Mouse (Mus musculus): ENCODE measurements around the gene Tmem258. TPM values are rescaled to one million over a fixed set of nuclear protein-coding genes. Genes with fewer than 3 reads are reported as not detected.

Gene Tmem258
- polyA plus RNA-seq, 1 experiment from 2014 or later: 169 TPM

DNA sequence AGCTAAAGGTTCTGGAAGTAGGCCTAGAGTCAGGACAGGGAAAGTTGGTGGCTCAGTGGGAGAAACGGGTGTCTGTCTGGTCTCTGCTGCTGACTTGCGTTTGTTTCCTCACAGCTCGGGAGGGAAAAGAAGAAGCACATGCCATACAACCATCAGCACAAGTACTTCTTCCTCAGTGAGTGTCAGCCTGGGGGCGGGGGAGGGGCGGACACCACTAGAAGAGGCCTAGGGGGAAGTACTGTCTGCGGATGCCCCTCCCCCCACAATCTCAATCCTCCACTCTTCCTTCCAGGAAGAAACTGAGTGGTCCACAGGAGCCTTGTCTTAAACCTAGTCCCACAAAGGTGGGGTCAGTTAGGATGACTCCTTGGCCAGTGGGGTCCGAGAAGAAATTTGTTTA is 12.5 kb upstream of the Tmem258 start:
- WGBS (ENCODE audit: missing documents): 13% methylated on average over 7 of the region's 7 CpGs
- peak overlapping the region; percentile 84 for H3K27ac ChIP-seq
- no peak overlapping the region for H3K4me3 ChIP-seq (ENCODE audit: inconsistent target)
- H3K79me2 ChIP-seq (ENCODE audit: inconsistent target): peaks cover 10% of the 10 kb centered on the region; the same call in 1 of the 2 replicates
- H3K36me3 ChIP-seq (ENCODE audit: inconsistent target): peaks cover 39% of the 10 kb centered on the region; the same call in 1 of the 2 replicates

DNA sequence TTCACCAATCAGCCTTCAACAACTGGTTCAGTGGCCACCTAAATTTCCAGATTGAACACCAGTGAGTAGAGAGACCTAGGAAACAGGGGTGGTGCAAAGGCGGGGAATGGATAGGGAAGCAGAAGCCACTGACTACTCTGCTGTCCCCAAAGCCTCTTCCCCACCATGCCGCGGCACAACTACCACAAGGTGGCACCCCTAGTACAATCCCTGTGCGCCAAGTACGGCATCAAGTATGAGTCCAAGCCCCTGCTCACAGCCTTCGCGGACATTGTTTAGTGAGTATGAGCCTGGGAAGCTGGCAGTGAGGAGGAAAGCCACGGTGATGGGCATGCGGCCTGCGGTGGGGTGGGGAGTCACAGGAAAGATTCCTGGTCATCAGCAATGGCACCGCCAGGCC is 9.5 kb upstream of the Tmem258 start:
- no peaks in the 10 kb centered on the region; the same call in 1 of the 2 replicates for H3K79me2 ChIP-seq (ENCODE audit: inconsistent target)
- no peak overlapping the region for H3K27ac ChIP-seq
- no peak overlapping the region for H3K4me3 ChIP-seq (ENCODE audit: inconsistent target)
- peaks cover 30% of the 10 kb centered on the region for H3K36me3 ChIP-seq (ENCODE audit: inconsistent target)
- 97% methylated on average over 11 of the region's 11 CpGs for WGBS (ENCODE audit: missing documents)

DNA sequence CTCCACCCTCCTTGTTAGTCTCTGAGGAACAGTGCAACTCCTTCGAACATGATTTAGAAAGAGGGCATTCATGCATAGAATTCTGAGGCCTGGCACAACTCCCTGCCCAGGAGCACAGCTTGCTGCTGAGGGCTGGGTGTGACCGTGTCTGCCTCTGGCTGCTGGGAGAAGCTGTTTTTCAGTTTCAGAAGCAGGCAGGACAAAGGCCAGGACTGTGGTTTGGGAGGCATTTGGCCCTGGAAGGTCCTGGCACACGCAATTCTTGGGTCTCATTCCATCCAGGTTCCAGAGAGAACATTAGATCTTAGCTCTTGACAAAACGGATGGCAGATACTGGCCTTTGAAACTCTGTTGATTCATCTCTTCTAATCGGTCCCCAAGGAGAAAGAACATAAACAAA is 8.6 kb upstream of the Tmem258 start:
- no peak overlapping the region for H3K27ac ChIP-seq
- peaks cover 39% of the 10 kb centered on the region for H3K36me3 ChIP-seq (ENCODE audit: inconsistent target)
- WGBS (ENCODE audit: missing documents): 91% methylated on average over 5 of the region's 5 CpGs
- no peak overlapping the region for H3K4me3 ChIP-seq (ENCODE audit: inconsistent target)
- H3K79me2 ChIP-seq (ENCODE audit: inconsistent target): peaks cover 5% of the 10 kb centered on the region; the same call in 1 of the 2 replicates

DNA sequence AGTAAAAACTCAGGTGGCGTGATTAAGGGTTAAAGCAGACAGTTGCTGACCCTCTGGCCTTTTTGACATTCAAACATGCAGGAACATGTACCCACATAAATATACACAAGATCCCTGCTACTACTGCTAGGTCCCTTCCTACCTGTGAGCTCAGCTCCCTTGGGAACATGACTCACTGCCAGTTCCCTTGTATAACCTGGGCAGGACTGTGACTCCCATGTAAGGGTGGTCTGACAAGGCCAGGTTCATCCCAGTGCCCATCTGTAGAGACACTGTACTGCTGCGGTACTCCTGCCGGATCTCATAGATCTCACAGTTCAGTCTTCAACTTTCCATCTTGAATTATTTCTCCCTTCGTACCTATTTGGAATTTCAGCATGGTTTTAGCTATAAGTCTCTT is 6.7 kb upstream of the Tmem258 start:
- H3K36me3 ChIP-seq (ENCODE audit: inconsistent target): peaks cover 45% of the 10 kb centered on the region
- no peak overlapping the region for H3K4me3 ChIP-seq (ENCODE audit: inconsistent target)
- WGBS (ENCODE audit: missing documents): 100% methylated on average over 4 of the region's 4 CpGs
- no peak overlapping the region for H3K27ac ChIP-seq
- peaks cover 24% of the 10 kb centered on the region for H3K79me2 ChIP-seq (ENCODE audit: inconsistent target)

DNA sequence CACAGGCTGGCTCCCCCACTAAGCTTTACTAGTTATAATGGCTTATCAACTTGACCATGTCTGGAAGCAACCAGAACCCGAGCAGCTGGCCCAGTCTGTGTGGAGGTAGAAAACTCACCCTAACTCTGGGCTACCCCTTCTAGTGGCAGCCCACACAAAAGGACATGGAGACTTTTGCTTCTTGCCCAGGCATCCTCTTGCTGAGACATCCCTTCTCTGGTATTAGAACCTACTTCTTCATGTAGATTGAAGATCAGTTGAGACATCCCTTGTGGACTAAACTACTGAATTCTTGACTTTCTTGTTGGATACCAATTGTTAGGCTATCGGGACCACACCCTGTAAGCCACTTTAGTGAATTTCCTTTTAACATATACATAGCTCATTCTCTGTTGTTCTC is 5.5 kb upstream of the Tmem258 start:
- Histone ChIP-seq H3K79me2 (ENCODE audit: inconsistent target) (peaks cover 36% of the 10 kb centered on the region), H3K27ac (no peak overlapping the region), H3K36me3 (ENCODE audit: inconsistent target) (peaks cover 37% of the 10 kb centered on the region), H3K4me3 (ENCODE audit: inconsistent target) (no peak overlapping the region)
- WGBS (ENCODE audit: missing documents): 95% methylated on average over 2 of the region's 2 CpGs

DNA sequence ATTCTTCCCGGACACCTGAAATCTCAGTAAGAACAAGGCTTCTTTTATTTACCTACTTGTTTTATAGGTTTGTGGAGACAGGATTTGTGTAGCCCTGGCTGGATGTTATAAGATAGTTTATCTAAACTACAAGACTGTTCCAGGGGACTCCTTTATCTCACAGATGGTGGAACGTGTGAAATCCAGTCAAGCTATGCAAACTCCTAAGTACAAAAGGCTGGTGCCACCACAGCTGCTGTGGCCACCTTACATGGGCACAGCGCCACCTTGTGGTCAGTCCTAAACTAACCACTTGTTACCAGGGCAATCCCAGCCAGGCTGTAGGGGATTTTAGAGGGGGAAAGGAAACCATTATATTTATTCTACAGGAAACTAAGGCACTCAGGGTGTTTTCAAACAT is 5.1 kb upstream of the Tmem258 start:
- peaks cover 39% of the 10 kb centered on the region for H3K79me2 ChIP-seq (ENCODE audit: inconsistent target)
- peaks cover 33% of the 10 kb centered on the region for H3K36me3 ChIP-seq (ENCODE audit: inconsistent target)
- no peak overlapping the region for H3K27ac ChIP-seq
- no peak overlapping the region for H3K4me3 ChIP-seq (ENCODE audit: inconsistent target)
- WGBS (ENCODE audit: missing documents): 41% methylated on average over 3 of the region's 3 CpGs

DNA sequence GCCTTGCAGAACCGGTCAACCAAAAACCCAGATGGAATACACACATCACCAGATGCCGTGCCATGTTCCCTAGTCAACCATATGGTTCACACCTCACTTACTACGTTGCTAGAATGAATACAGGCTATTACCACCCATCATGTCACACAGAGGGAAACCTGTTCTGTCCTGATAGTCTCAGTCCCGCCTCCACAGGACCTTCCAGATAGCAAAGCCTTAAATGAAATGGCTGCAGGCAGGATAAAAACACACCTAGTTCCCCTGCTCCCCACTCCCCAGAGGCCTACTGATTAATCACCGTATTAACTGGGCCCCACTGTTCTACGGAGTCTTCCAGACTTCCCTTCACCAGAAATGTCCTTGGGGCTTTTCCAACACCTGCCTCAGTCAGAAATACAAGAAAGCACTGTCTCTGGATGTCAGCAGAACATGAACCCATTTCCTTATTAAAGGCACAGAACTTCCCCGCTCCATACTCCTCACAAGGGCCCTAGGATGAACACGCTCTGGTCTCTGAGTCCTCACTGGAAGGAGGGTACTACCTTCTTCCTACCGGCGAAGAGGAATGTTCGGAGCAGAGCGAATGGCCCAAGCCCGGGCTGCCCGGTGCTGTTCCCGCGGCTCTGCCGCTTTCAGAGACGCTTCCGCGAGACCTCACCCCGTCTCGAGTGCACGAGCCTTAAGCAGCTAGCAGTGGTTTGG is 517 bp upstream of the Tmem258 start:
- H3K36me3 ChIP-seq (ENCODE audit: inconsistent target): peaks cover 36% of the 10 kb centered on the region
- peak overlapping the region; percentile 99 for H3K4me3 ChIP-seq (ENCODE audit: inconsistent target)
- peak overlapping the region; percentile 95 for H3K27ac ChIP-seq
- H3K79me2 ChIP-seq (ENCODE audit: inconsistent target): peaks cover 64% of the 10 kb centered on the region
- WGBS (ENCODE audit: missing documents): 3% methylated on average over 23 of the region's 23 CpGs

DNA sequence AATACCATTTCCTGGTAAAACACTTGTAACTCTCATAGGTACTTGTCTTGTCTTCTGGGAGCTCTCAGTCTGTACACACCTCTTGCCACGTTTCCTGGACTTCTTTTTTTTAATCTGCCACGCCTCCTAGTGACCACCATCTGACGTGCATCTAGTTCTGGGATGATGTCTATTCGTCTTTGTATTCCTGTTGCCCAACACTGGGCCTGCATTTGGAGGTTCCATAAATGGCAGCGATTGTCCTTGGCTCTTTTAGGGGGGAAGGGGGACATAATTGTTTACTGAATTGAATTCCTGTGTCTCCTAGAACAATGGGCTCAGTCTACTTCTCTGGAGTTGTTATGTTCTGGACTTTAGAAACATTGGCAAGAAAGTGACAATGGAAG is 795 bp downstream of the Tmem258 start:
- Histone ChIP-seq H3K36me3 (ENCODE audit: inconsistent target) (peaks cover 44% of the 10 kb centered on the region), H3K27ac (peak overlapping the region; percentile 95)
- 5% methylated on average over 5 of the region's 5 CpGs for WGBS (ENCODE audit: missing documents)

DNA sequence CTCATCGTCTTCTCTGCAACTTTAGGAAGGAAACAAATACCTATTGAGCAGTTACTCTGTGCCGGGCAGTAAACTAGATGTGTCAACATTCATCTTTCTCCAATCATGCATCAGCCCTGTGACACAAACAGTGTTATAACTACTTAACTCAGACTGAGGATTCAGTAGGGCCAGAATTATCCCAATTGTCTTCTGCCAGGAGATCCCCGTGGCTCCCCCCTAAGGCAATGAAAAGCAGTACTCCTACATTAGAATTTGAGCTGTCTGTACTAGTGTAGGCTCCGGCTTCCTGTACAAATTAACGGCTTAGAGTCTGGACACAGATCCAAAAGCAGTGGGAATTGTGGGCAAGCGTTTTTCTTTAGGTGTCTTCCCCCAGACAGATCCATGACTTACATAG is 1.2 kb downstream of the Tmem258 start:
- Histone ChIP-seq H3K27ac (no peak overlapping the region), H3K4me3 (ENCODE audit: inconsistent target) (no peak overlapping the region; the same call in 1 of the 2 replicates), H3K79me2 (ENCODE audit: inconsistent target) (peaks cover 60% of the 10 kb centered on the region), H3K36me3 (ENCODE audit: inconsistent target) (peaks cover 40% of the 10 kb centered on the region)
- 69% methylated on average over 6 of the region's 6 CpGs for WGBS (ENCODE audit: missing documents)

More for the DNA sequence above, 795 bp downstream of the Tmem258 start:
- H3K79me2 ChIP-seq (ENCODE audit: inconsistent target): peaks cover 64% of the 10 kb centered on the region
- H3K4me3 ChIP-seq (ENCODE audit: inconsistent target): peak overlapping the region; percentile 99

DNA sequence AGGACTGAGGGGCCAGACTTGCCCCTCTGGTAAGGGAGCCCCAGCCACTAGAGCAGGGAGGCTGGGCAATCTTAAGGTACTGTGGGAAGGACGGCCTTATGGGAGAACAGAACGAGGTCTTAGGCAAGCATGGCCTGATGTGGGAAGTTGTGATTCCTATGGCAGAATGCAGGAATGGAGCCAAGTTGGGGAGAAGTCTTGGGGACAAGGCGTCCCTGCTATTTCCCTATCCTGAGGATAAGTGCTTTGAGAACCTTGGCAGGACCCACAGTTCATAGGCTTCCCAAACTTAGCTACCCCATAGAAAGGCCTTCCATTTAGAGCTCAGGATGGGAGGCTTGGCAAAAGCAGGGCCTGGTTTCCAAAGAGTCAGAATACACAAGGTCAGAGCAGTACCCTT is 5.0 kb downstream of the Tmem258 start:
- Histone ChIP-seq H3K79me2 (ENCODE audit: inconsistent target) (peaks cover 24% of the 10 kb centered on the region), H3K36me3 (ENCODE audit: inconsistent target) (peaks cover 33% of the 10 kb centered on the region), H3K27ac (no peak overlapping the region), H3K4me3 (ENCODE audit: inconsistent target) (no peak overlapping the region)
- 96% methylated on average over 3 of the region's 3 CpGs for WGBS (ENCODE audit: missing documents)

DNA sequence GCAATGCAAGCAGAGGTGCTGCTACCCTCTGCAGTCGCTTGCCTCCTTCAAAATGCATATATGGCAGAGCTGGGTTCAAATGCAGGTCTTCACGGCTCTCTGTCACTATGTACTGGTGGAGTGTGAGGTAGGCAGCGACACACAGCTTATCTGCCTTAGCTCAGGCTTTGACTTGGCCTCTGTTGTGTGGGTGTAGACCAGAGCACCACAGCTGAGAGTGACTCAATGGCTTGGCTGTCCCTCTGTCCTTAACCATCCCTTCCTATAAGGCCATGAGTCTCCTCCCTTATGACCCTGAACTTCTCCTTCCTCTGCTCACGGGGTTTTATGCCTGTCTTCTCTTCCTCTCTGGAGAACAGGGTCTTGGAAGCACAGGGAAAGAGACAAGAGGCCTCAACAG is 7.1 kb downstream of the Tmem258 start:
- peaks cover 33% of the 10 kb centered on the region for H3K36me3 ChIP-seq (ENCODE audit: inconsistent target)
- 81% methylated on average over 4 of the region's 4 CpGs for WGBS (ENCODE audit: missing documents)
- peaks cover 6% of the 10 kb centered on the region; the same call in 1 of the 2 replicates for H3K79me2 ChIP-seq (ENCODE audit: inconsistent target)
- H3K27ac ChIP-seq: no peak overlapping the region
- no peak overlapping the region for H3K4me3 ChIP-seq (ENCODE audit: inconsistent target)

DNA sequence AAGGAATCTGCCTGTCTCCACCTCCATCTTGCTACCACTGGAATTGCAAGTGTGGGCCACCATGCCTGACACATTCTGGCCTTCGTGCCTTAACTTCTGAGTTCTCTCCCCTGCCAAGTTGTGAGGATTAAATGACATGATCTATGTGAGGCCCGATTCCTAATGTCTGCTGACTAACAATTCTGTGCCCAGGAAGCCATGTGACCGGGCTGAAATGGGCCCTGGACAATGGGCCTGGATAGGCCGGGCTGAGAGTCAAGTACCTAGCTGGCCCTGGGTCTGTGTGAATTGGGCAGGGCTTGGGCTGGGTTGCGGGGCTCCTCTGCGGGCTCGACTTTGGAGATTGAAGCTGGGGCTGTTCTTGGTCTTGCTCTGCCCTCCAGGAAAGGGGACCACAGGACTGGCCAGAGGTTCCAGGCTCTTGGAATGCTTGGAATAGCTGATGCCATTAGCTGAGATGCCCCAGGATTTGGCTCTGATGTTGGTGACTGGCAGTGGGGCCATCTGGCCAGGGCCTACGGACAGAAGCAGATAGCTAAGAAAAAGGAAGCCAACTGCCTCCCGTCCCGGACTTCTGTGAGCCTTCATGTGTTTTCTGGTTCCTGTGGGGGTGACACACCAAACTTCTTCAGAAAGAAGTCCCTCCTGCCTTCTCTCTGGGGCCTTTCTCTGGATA is 10.1 kb downstream of the Tmem258 start:
- H3K79me2 ChIP-seq (ENCODE audit: inconsistent target): no peaks in the 10 kb centered on the region
- H3K36me3 ChIP-seq (ENCODE audit: inconsistent target): peaks cover 7% of the 10 kb centered on the region; the same call in 1 of the 2 replicates
- no peak overlapping the region for H3K4me3 ChIP-seq (ENCODE audit: inconsistent target)
- WGBS (ENCODE audit: missing documents): 88% methylated on average over 10 of the region's 10 CpGs
- no peak overlapping the region for H3K27ac ChIP-seq

DNA sequence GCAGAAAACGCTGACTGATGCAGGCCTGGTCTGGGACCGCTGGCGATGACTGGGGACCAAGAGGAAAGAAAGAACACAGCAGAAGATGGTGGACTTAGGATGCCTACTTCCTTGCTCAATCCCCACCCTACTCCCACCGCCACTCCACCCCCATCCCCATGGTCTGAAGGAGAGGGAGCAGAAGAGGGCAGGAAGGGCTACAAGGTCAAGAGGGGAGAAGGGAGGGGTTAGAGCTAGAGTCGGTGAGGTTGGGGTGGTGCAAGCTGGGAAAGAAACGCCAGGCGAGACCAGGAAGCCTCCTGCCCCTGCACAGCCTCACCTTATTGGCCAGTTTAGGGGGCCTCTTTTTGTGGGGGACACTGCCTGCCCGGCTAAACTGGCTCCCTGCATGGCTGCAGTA is 12.3 kb downstream of the Tmem258 start:
- H3K4me3 ChIP-seq (ENCODE audit: inconsistent target): no peak overlapping the region
- H3K36me3 ChIP-seq (ENCODE audit: inconsistent target): no peaks in the 10 kb centered on the region
- H3K79me2 ChIP-seq (ENCODE audit: inconsistent target): no peaks in the 10 kb centered on the region
- H3K27ac ChIP-seq: no peak overlapping the region
- WGBS (ENCODE audit: missing documents): 83% methylated on average over 7 of the region's 8 CpGs

DNA sequence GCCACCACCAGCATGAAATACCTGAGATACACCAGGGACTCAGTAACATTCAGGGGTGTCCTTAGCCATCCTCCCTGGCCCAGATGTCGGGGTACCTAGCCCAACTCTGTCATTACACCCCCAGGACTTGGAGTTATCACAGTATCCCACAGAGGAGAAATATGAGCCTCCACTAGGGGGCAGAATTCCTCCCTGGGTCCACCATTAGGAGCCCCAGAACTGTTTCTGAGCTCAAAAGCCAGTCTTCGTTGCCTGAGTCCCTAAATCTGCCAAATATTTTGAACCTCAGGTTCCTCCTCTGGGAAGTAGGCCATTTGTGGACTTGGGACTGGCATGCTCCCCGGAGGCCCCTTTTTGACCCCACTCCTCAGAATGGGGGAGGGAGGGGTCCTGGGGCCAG is 15.3 kb downstream of the Tmem258 start:
- no peak overlapping the region for H3K27ac ChIP-seq
- 45% methylated on average over 3 of the region's 3 CpGs for WGBS (ENCODE audit: missing documents)

DNA sequence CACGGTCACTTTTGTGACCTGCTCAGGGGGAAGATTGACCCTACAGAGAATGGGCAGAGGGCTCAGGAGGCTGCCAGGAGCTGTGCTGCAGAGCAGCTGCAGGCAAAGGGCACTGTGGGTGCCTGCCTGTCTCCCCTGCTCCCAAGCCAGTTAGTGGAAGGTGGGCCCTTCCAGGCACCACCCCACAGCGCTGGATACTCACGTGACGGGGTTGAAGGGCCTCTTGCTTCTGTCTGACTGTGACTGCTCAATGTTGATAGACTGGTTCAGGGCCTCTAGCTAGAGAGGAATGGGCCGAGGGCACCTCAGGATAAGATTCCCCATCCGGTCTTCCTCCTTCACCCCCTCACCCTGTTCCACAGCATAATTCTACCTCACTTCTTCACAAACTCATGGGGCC is 15.8 kb downstream of the Tmem258 start:
- Histone ChIP-seq H3K27ac (no peak overlapping the region), H3K4me3 (ENCODE audit: inconsistent target) (no peak overlapping the region), H3K79me2 (ENCODE audit: inconsistent target) (no peaks in the 10 kb centered on the region), H3K36me3 (ENCODE audit: inconsistent target) (no peaks in the 10 kb centered on the region)
- 92% methylated on average over 6 of the region's 6 CpGs for WGBS (ENCODE audit: missing documents)

More for the DNA sequence above, 15.3 kb downstream of the Tmem258 start:
- Histone ChIP-seq H3K4me3 (ENCODE audit: inconsistent target) (no peak overlapping the region), H3K36me3 (ENCODE audit: inconsistent target) (no peaks in the 10 kb centered on the region), H3K79me2 (ENCODE audit: inconsistent target) (no peaks in the 10 kb centered on the region)

All from macrophage (primary cell).